Mouse (Mus musculus) stomach, postnatal 0 days (tissue): Measurements from ENCODE around the gene Gm3435.
"Not testable (repeated sequence)": the region's sequence is repeated elsewhere in the genome, so short reads cannot be mapped to it uniquely, and the experiment has no call there.

ENCODE experiments used
- CTCF ChIP-seq: IDR thresholded peaks from 2 replicates; pipeline ENCODE4 v1.5.1; 2016; ENCODE audit warnings: antibody characterized with exemption, low read depth, mild to moderate bottlenecking, moderate library complexity
- EP300 ChIP-seq: optimal IDR thresholded peaks from 2 replicates; pipeline ENCODE3; 2016; ENCODE audit warnings: antibody characterized with exemption

DNA sequence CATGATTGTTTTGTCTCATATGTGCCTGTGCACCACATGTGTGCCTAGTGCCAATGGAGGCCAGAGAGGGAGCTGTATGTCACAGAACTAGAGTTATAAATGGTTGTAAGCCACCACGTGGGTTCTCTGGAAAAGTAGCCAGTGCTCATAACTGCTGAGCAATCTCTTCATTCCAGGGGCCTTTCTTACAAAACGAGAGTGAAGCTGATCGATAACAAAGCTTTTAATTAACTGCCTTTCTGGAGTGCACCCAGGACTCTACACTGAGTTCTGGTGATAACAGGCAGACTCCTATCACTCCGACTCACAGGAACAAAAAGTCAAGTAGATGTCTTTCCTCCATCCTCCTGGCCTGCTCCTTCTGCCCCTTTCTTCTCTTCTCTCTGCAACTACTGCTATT, 9.9 kb upstream of the Gm3435 start:
- TF ChIP-seq CTCF, EP300: not testable (repeated sequence)
